Mouse (Mus musculus): Measurements from ENCODE around the gene 2700081O15Rik.

GRCm38 (mm10) chr19:7425398-7425775 lies 8.0 kb downstream of the 2700081O15Rik start:
- TF ChIP-seq POLR2A (IDR thresholded peaks at IDR 0.05; ENCODE audit: insufficient read depth, low read depth, low read length): no peak
- no peak for TF ChIP-seq CTCF (IDR thresholded peaks at IDR 0.05)
- no peak for TF ChIP-seq EP300 (IDR thresholded peaks at IDR 0.05; ENCODE audit: insufficient read depth, low read depth, low read length)
